13 mouse cellular contexts compared by ENCODE assay signal in genomic region chr8:31001980-31002730, GRCm38 (mm10).
A peak's percentile ranks its signal among the peaks of the same experiment; 100 is the strongest.
DNase-seq lines count a peak whose midpoint lies in the region; ATAC-seq lines count a peak whose summit lies in the region.
"Had no signal": no experiment of that assay in that cellular context is flagged by ENCODE, and none has a peak within 500 bp of the region (broad histone marks: within the 10 kb centered on the region; RNA-seq: fewer than 3 reads in every experiment).

No protein-coding gene starts in this region.

- WGBS in heart, embryonic 16.5 days, result 26% methylated on average over 5 of the region's 5 CpGs
- 14% methylated on average over 5 of the region's 5 CpGs for WGBS in forebrain, embryonic 14.5 days
- 32% methylated on average over 5 of the region's 5 CpGs for WGBS in midbrain, embryonic 14.5 days

- no peak for DNase-seq in heart, postnatal 14 days
- DNase-seq in embryo, embryonic 10.5 days (ENCODE audit: low spot score), result peak; percentile 53
- DNase-seq in forebrain, embryonic 14.5 days (ENCODE audit: low spot score), result peak; percentile 63
- DNase-seq in midbrain, embryonic 14.5 days, result peak; percentile 27
- no peak for DNase-seq in frontal cortex, postnatal 25 days (ENCODE audit: low spot score in 2 of 2)
- no peak for DNase-seq in cerebellum, adult 9-10 months
- DNase-seq in urinary bladder, postnatal 14 days (ENCODE audit: low spot score), result no peak
- DNase-seq: cerebellum, postnatal 25 days; liver; lung, postnatal 14 days had no signal

- no peaks in the 10 kb centered on the region; the same call in 1 of the 2 replicates for H3K9me3 ChIP-seq in heart, embryonic 16.5 days (replicated peaks; ENCODE audit: control insufficient read depth, low read length)
- no peaks in the 10 kb centered on the region for H3K9me3 ChIP-seq in forebrain, embryonic 14.5 days (replicated peaks; ENCODE audit: control insufficient read depth, low read length)
- H3K9me3 ChIP-seq in midbrain, embryonic 14.5 days (ENCODE audit: control insufficient read depth, low read length), result no peaks in the 10 kb centered on the region
- H3K9me3 ChIP-seq: stomach, embryonic 15.5 days had no signal

- no peaks in the 10 kb centered on the region for H3K36me3 ChIP-seq in heart, embryonic 16.5 days (ENCODE audit: control insufficient read depth, insufficient read depth)
- no peaks in the 10 kb centered on the region for H3K36me3 ChIP-seq in forebrain, embryonic 14.5 days (ENCODE audit: control insufficient read depth, insufficient read depth, low read length)
- H3K36me3 ChIP-seq in midbrain, embryonic 14.5 days (ENCODE audit: control insufficient read depth, insufficient read depth, low read length), result no peaks in the 10 kb centered on the region
- H3K36me3 ChIP-seq: stomach, embryonic 15.5 days had no signal

- H3K27ac ChIP-seq in heart, embryonic 16.5 days (ENCODE audit: low read length), result peak overlapping the region; percentile 72
- no peak overlapping the region for H3K27ac ChIP-seq in forebrain, embryonic 14.5 days (ENCODE audit: low read depth, low read length)
- H3K27ac ChIP-seq in midbrain, embryonic 14.5 days (replicated peaks; ENCODE audit: low read depth, low read length), result no peak overlapping the region
- H3K27ac ChIP-seq: stomach, embryonic 15.5 days had no signal

- peak; percentile 41 for ATAC-seq in heart, embryonic 16.5 days (replicated peaks; ENCODE audit: extremely low read depth, insufficient read depth, low FRiP score)
- ATAC-seq in forebrain, embryonic 14.5 days, result peak; percentile 71
- no peak for ATAC-seq in midbrain, embryonic 14.5 days (ENCODE audit: low FRiP score, low TSS enrichment)
- ATAC-seq: intestine, postnatal 0 days had no signal

- no peaks in the 10 kb centered on the region for H3K27me3 ChIP-seq in heart, embryonic 16.5 days (ENCODE audit: control insufficient read depth, insufficient read depth, low read length)
- no peaks in the 10 kb centered on the region for H3K27me3 ChIP-seq in forebrain, embryonic 14.5 days (replicated peaks; ENCODE audit: control insufficient read depth, insufficient read depth, low read length)
- H3K27me3 ChIP-seq in midbrain, embryonic 14.5 days (ENCODE audit: control insufficient read depth, insufficient read depth, low read length), result no peaks in the 10 kb centered on the region
- H3K27me3 ChIP-seq: stomach, embryonic 15.5 days had no signal

- no peak overlapping the region for H3K4me3 ChIP-seq in heart, embryonic 16.5 days (ENCODE audit: low read length)
- no peak overlapping the region for H3K4me3 ChIP-seq in forebrain, embryonic 14.5 days (ENCODE audit: low read depth, low read length)
- no peak overlapping the region for H3K4me3 ChIP-seq in midbrain, embryonic 14.5 days (replicated peaks; ENCODE audit: low read depth, low read length)
- H3K4me3 ChIP-seq: stomach, embryonic 15.5 days had no signal

- intact Hi-C loops in heart, postnatal 14 days (cut with DNase I), result no loop called here

- no peak overlapping the region for H3K9ac ChIP-seq in heart, embryonic 16.5 days (ENCODE audit: low read length)
- H3K9ac ChIP-seq in forebrain, embryonic 14.5 days (ENCODE audit: low read length), result no peak overlapping the region
- no peak overlapping the region for H3K9ac ChIP-seq in midbrain, embryonic 14.5 days (replicated peaks; ENCODE audit: low read length)
- H3K9ac ChIP-seq: stomach, embryonic 15.5 days had no signal

- H3K4me1 ChIP-seq in heart, embryonic 16.5 days (ENCODE audit: control insufficient read depth, insufficient read depth, low read length), result 0 out of 2 replicates have a peak, but pooled peaks cover 5% of the 10 kb centered on the region
- H3K4me1 ChIP-seq in forebrain, embryonic 14.5 days (ENCODE audit: control insufficient read depth, insufficient read depth, low read length), result 0 out of 2 replicates have a peak, but pooled peaks cover 5% of the 10 kb centered on the region
- no peaks in the 10 kb centered on the region for H3K4me1 ChIP-seq in midbrain, embryonic 14.5 days (ENCODE audit: control insufficient read depth, insufficient read depth, low read length)
- H3K4me1 ChIP-seq: stomach, embryonic 15.5 days had no signal

- H3K4me2 ChIP-seq in heart, embryonic 16.5 days (ENCODE audit: low read depth, low read length), result 0 out of 2 replicates have a peak overlapping the region, but pooled peaks have one; percentile 7
- no peak overlapping the region for H3K4me2 ChIP-seq in forebrain, embryonic 14.5 days (ENCODE audit: low read length)
- H3K4me2 ChIP-seq in midbrain, embryonic 14.5 days (ENCODE audit: low read length), result no peak overlapping the region
- H3K4me2 ChIP-seq: stomach, embryonic 15.5 days had no signal

Comparison
In these comparisons a context has a peak if more than half of its experiments do, and no peak if none do; other contexts are left out.
1. DNase-seq: peak in embryo, embryonic 10.5 days (single experiment), forebrain, embryonic 14.5 days (single experiment) and midbrain, embryonic 14.5 days (single experiment); none in heart, postnatal 14 days (0 of 2), frontal cortex, postnatal 25 days (0 of 2), cerebellum, adult 9-10 months (single experiment) and urinary bladder, postnatal 14 days (single experiment).